Mouse (Mus musculus) heart, postnatal 0 days (tissue): ENCODE data around the gene Sppl2a. TPM values are rescaled to one million over a fixed set of nuclear protein-coding genes. Genes with fewer than 3 reads are reported as not detected.
"Not testable (repeated sequence)": the region's sequence is repeated elsewhere in the genome, so short reads cannot be mapped to it uniquely, and the experiment has no call there.

Source experiments
- ATAC-seq: fragments of 200-750 bp; cut with Nextera tagmentation; 2 replicates; pipeline ENCODE4 v1.8.0; 2017; ENCODE audit warnings: low read depth, moderate number of reproducible peaks, moderate library complexity; ENCODE audit not compliant: insufficient read depth
- DNase-seq: peaks from one replicate; pipeline ENCODE4 v3.0.0-alpha.2; 2016; ENCODE audit warnings: low spot score
- H3K27ac ChIP-seq: fragments of 300-500 bp; sonication (generic); 2 replicates; pipeline ENCODE4 v1.5.1; 2014; ENCODE audit warnings: low read depth, mild to moderate bottlenecking
- H3K27me3 ChIP-seq: fragments of 300-500 bp; sonication (generic); 2 replicates; pipeline ENCODE4 v1.6.1; 2014; ENCODE audit warnings: low read length, mixed read lengths; ENCODE audit not compliant: control insufficient read depth, insufficient read depth
- H3K36me3 ChIP-seq: fragments of 300-500 bp; sonication (generic); replicated peaks from 2 replicates; pipeline ENCODE4 v1.6.1; 2014; ENCODE audit warnings: low read length, mixed read lengths; ENCODE audit not compliant: control insufficient read depth, insufficient read depth
- H3K4me1 ChIP-seq: fragments of 300-500 bp; sonication (generic); 2 replicates; pipeline ENCODE4 v1.6.1; 2014; ENCODE audit warnings: antibody characterized with exemption; ENCODE audit not compliant: control insufficient read depth, insufficient read depth
- H3K4me2 ChIP-seq: fragments of 300-500 bp; sonication (generic); 2 replicates; pipeline ENCODE4 v1.6.1; 2014; ENCODE audit warnings: low read depth, mild to moderate bottlenecking, low read length, moderate library complexity
- H3K4me3 ChIP-seq: fragments of 300-500 bp; sonication (generic); 2 replicates; pipeline ENCODE4 v1.5.1; 2014; ENCODE audit warnings: low read depth, low read length
- H3K9ac ChIP-seq: fragments of 300-500 bp; sonication (generic); replicated peaks from 2 replicates; pipeline ENCODE4 v1.6.1; 2014; ENCODE audit warnings: low read depth, low read length, mixed read lengths
- H3K9me3 ChIP-seq: fragments of 300-500 bp; sonication (generic); replicated peaks from 2 replicates; pipeline ENCODE4 v1.6.1; 2016; ENCODE audit warnings: low read length; ENCODE audit not compliant: control insufficient read depth
- CTCF ChIP-seq: IDR thresholded peaks from 2 replicates; pipeline ENCODE4 v1.5.1; 2016; ENCODE audit warnings: antibody characterized with exemption, control low read depth, low read depth
- EP300 ChIP-seq: IDR thresholded peaks from 2 replicates; pipeline ENCODE4 v1.6.1; 2016; ENCODE audit warnings: antibody characterized with exemption, low read depth
- WGBS: fragments of 180-500 bp; shearing (Covaris S2); extraction: QIAGEN DNeasy Blood & Tissue Kit; methylation state at CpG from one replicate; pipeline ENCODE4 v1.1.7; 2014; 5-methylcytosine and 5-hydroxymethylcytosine counted together
- polyA plus RNA-seq: library from polyadenylated mRNA; unstranded; fragments of >200 nt; fragmentation: Nextera tagmentation; extraction: Ambion mirVana; gene quantifications from 2 replicates; pipeline ENCODE4 v1.2.1, GENCODE M21; 2015
- total RNA-seq: library from RNA; depleted of rRNA; stranded (reverse); fragments of >200 nt; gene quantifications from 2 replicates; pipeline ENCODE4 v1.2.3, GENCODE M21; 2014; ENCODE audit warnings: low replicate concordance

Sppl2a gene
- total and polyA plus RNA-seq, 2 experiments from 2014 or later: 28.7 to 32.6 TPM

DNA sequence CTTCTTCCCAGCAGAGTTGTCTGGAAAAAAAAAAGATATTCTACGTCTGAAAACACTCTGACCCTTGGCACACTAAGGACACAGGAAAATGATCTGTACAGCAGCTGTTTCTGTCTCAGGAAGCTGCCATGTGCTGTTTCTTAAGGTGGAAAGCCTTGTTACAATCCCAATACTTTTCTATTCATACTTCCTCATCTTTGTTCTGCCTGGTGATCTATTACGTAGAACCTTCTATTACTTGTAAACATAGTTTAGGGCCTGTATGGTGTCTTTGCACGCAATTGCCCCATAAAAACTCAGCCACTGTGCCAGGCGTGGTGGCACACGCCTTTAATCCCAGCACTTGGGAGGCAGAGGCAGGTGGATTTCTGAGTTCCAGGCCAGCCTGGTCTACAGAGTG, 17.4 kb upstream of the Sppl2a start:
- ATAC-seq (no peak), DNase-seq (peak; percentile 11)
- Histone ChIP-seq H3K4me1 (peaks cover 8% of the 10 kb centered on the region; the same call in 1 of the 2 replicates), H3K27ac (peak overlapping the region; percentile 44), H3K4me3 (no peak overlapping the region), H3K4me2 (no peak overlapping the region), H3K36me3 (no peaks in the 10 kb centered on the region), H3K9me3 (no peaks in the 10 kb centered on the region), H3K9ac (no peak overlapping the region), H3K27me3 (no peaks in the 10 kb centered on the region)
- TF ChIP-seq EP300 (no peak), CTCF (no peak)
- WGBS: 75% methylated on average over 5 of the region's 5 CpGs

DNA sequence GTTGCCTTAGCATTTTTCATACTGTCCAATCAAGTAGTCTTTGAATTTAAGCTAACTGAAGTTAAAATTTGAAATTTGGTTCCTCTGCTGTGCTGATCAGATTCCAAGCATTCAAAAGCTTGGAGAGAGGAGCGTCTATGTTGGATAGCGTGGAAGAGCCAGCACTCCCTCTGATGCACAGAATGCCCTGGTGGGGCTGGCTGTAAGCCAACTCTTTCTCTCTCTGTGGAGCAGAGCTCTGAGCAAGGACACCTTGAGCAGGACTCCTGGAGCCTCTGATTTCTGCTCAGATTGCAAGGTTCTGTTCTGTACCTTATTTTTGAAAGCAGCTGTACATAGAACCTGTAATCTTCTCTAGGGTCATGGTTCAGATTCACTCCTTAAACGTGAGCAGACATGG, 16.8 kb upstream of the Sppl2a start:
- no peak for TF ChIP-seq EP300
- no peak for TF ChIP-seq CTCF
- no peaks in the 10 kb centered on the region for H3K36me3 ChIP-seq
- ATAC-seq (peak; percentile 59; the same call in 1 of the 2 replicates), DNase-seq (peak; percentile 56)
- H3K4me3 ChIP-seq: no peak overlapping the region
- peak overlapping the region; percentile 44 for H3K27ac ChIP-seq
- peaks cover 8% of the 10 kb centered on the region; the same call in 1 of the 2 replicates for H3K4me1 ChIP-seq
- 0 out of 2 replicates have a peak overlapping the region, but pooled peaks have one; percentile 4 for H3K4me2 ChIP-seq
- no peaks in the 10 kb centered on the region for H3K9me3 ChIP-seq
- 8% methylated on average over 3 of the region's 3 CpGs for WGBS
- no peaks in the 10 kb centered on the region for H3K27me3 ChIP-seq
- H3K9ac ChIP-seq: no peak overlapping the region

DNA sequence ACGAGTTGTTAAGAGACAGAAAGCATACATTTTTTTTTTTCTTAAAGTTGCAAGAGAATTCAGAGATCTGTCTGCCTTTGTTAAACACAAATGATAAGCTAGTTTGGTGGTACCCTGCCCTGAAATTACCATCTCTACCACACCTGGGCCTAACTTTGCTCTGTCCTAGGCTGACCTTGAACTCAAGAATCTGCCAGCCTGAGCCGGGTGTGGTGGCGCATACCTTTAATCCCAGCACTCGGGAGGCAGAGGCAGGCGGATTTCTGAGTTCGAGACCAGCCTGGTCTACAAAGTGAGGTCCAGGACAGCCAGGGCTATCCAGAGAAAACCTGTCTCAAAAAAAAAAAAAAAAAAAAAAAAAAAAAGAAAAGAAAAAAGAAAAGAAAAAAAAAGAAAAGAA, 16.3 kb upstream of the Sppl2a start:
- not testable (repeated sequence) for H3K4me1 ChIP-seq, H3K9me3 ChIP-seq, H3K27ac ChIP-seq, H3K4me2 ChIP-seq, ATAC-seq, H3K4me3 ChIP-seq, H3K36me3 ChIP-seq, DNase-seq, H3K9ac ChIP-seq, H3K27me3 ChIP-seq
- WGBS: 75% methylated on average over 6 of the region's 6 CpGs

DNA sequence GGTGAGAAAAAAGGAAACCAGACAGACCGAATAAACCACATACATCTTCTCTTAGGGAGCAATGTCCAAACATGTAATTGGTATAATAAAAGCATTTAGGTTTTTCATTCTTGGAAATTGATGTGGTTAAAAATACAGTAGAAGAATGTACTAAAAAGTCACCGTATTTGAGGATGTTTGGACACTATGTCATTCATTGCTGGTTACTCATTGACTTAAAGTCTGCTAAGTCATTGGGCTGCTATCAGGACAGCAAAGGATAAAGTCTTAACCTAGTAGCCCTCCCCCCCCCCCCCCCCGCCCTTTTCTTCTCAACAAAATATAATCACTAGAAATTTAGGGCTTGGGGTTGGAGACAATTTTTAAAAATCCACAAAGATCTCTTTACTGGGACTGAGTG, 15.2 kb upstream of the Sppl2a start:
- Histone ChIP-seq H3K4me3 (no peak overlapping the region), H3K9me3 (no peaks in the 10 kb centered on the region), H3K27me3 (no peaks in the 10 kb centered on the region), H3K27ac (no peak overlapping the region), H3K4me2 (no peak overlapping the region), H3K36me3 (no peaks in the 10 kb centered on the region), H3K9ac (no peak overlapping the region), H3K4me1 (peaks cover 8% of the 10 kb centered on the region; the same call in 1 of the 2 replicates)
- 86% methylated on average over 3 of the region's 3 CpGs for WGBS
- TF ChIP-seq EP300 (no peak), CTCF (no peak)
- DNase-seq: no peak
- ATAC-seq: no peak

DNA sequence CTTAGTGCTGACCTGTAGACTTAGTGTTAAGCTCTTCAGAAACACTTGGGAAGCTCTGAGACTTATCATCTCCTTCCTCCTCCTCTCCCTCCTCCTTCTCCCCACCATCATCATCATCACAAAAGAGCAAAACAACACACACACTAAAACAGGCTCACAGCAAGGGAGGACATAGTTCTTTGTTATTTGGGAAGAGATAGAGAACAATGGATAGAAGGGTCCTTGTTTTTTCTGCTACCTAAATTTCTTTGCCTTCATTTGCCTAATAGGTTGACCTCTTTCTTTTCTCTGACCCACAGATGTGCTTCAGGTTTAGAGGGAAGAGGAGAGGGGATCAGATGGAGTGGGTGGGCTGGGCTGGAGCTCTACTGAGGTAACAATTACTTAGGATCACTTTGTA, 14.6 kb upstream of the Sppl2a start:
- Histone ChIP-seq H3K9ac (no peak overlapping the region), H3K9me3 (no peaks in the 10 kb centered on the region), H3K27ac (no peak overlapping the region), H3K36me3 (no peaks in the 10 kb centered on the region), H3K4me1 (peaks cover 8% of the 10 kb centered on the region; the same call in 1 of the 2 replicates), H3K4me2 (no peak overlapping the region), H3K4me3 (no peak overlapping the region), H3K27me3 (no peaks in the 10 kb centered on the region)
- TF ChIP-seq CTCF: no peak
- no peak for TF ChIP-seq EP300
- DNase-seq: no peak
- no peak for ATAC-seq

DNA sequence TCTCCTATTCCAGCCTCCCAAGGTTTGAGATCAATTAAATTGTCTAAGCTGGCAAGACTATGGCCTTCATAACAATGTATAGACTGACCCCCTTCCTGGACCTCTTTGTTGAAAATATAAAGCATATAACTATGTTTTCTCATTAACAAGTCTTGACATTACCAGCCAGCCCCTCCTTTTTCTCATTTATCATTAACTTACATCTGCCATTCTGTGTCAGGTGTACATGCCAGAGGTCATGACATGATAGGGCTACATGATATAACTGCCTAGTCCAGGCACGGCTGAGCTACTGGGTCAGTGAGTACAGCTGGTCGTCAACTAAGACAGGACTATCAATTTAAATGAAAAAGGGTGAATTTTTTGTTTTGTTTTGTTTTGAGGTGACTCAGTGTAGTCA, 10.2 kb upstream of the Sppl2a start:
- no peak overlapping the region for H3K4me3 ChIP-seq
- no peak for ATAC-seq
- no peak for DNase-seq
- H3K36me3 ChIP-seq: no peaks in the 10 kb centered on the region
- no peak overlapping the region for H3K4me2 ChIP-seq
- H3K4me1 ChIP-seq: no peaks in the 10 kb centered on the region
- H3K9ac ChIP-seq: no peak overlapping the region
- H3K27me3 ChIP-seq: no peaks in the 10 kb centered on the region
- no peaks in the 10 kb centered on the region for H3K9me3 ChIP-seq
- TF ChIP-seq EP300 (no peak), CTCF (no peak)
- H3K27ac ChIP-seq: no peak overlapping the region
- WGBS: 85% methylated on average over 2 of the region's 2 CpGs
